Mouse (Mus musculus) bone marrow, adult 2 months (tissue): Measurements from ENCODE around the gene Hnf4a.

ENCODE experiments used
- CTCF ChIP-seq: fragments of 200-500 bp; IDR thresholded peaks from 2 replicates; pipeline ENCODE4 v1.5.1; 2011; ENCODE audit warnings: low read length, control low read depth; ENCODE audit not compliant: control insufficient read depth, insufficient read depth
- POLR2A ChIP-seq: fragments of 200-500 bp; IDR thresholded peaks from 2 replicates; pipeline ENCODE4 v1.6.1; 2011; ENCODE audit warnings: low read depth, mild to moderate bottlenecking, control low read depth, low read length, borderline replicate concordance; ENCODE audit not compliant: control insufficient read depth

GRCm38 (mm10) chr2:163613206-163613605 lies 106.6 kb downstream of the Hnf4a start:
- no peak for TF ChIP-seq CTCF
- no peak for TF ChIP-seq POLR2A
